Mouse (Mus musculus): Measurements from ENCODE around the gene Gm9602.
"Not testable (repeated sequence)": the region's sequence is repeated elsewhere in the genome, so short reads cannot be mapped to it uniquely, and the experiment has no call there.

GRCm38 (mm10) chr14:4806421-4806820 lies 30.3 kb downstream of the Gm9602 start:
- TF ChIP-seq EP300, CTCF (IDR thresholded peaks at IDR 0.05; ENCODE audit: low read depth): not testable (repeated sequence)

All from liver, embryonic 14.5 days (tissue).